Mouse (Mus musculus): ENCODE results near the gene Tnfrsf17.
"Not testable (repeated sequence)": the region's sequence is repeated elsewhere in the genome, so short reads cannot be mapped to it uniquely, and the experiment has no call there.

The Tnfrsf17 gene

GRCm38 (mm10) chr16:11343292-11343815 lies 29.7 kb downstream of the Tnfrsf17 start:
- no peak for DNase-seq (ENCODE audit: low spot score)

GRCm38 (mm10) chr16:11351903-11352302 lies 38.3 kb downstream of the Tnfrsf17 start:
- DNase-seq (ENCODE audit: low spot score), result no peak

GRCm38 (mm10) chr16:11359173-11359572 lies 45.6 kb downstream of the Tnfrsf17 start:
- DNase-seq (ENCODE audit: low spot score), result no peak

- no peak for DNase-seq (ENCODE audit: low spot score)
Observed at GRCm38 (mm10) chr16:11359919-11360318, 46.3 kb downstream of the Tnfrsf17 start.

GRCm38 (mm10) chr16:11360576-11360975 lies 47.0 kb downstream of the Tnfrsf17 start:
- DNase-seq (ENCODE audit: low spot score), result not testable (repeated sequence)

- DNase-seq (ENCODE audit: low spot score), result no peak
Observed at GRCm38 (mm10) chr16:11365626-11366025, 52.0 kb downstream of the Tnfrsf17 start.

GRCm38 (mm10) chr16:11366851-11367250 lies 53.2 kb downstream of the Tnfrsf17 start:
- no peak for DNase-seq (ENCODE audit: low spot score)

- DNase-seq (ENCODE audit: low spot score), result no peak
Observed at GRCm38 (mm10) chr16:11368412-11368811, 54.8 kb downstream of the Tnfrsf17 start.

GRCm38 (mm10) chr16:11369162-11369561 lies 55.5 kb downstream of the Tnfrsf17 start:
- no peak for DNase-seq (ENCODE audit: low spot score)

- no peak for DNase-seq (ENCODE audit: low spot score)
Observed at GRCm38 (mm10) chr16:11369642-11370041, 56.0 kb downstream of the Tnfrsf17 start.
